Mouse (Mus musculus): ENCODE data around the gene Sgo2b.

DNA sequence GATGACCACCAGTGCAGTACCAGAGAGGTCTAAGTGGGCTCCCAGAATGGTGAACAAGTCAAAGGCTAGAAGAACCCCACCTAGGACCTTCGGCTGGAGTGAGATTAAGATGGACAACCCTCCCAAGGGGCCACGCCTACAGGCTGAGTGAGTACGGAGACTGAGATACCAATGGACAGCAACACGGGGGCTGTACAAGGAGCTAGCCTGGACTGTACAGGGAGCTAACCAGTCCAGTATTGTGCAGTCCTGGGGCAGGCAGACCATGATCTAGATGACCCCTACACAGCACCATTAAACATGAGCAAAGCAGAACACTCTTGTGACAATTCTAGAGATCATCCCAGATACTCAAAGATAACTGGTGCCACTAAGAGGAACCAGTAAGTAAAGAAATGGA, 73.7 kb downstream of the Sgo2b start:
- TF ChIP-seq CTCF (IDR thresholded peaks at IDR 0.05; ENCODE audit: insufficient read depth, low read length): no peak
- no peak for TF ChIP-seq POLR2A (IDR thresholded peaks at IDR 0.05; ENCODE audit: borderline replicate concordance, extremely low read depth, low read depth, low read length)
